Mouse (Mus musculus): ENCODE measurements around the gene Inhbe. TPM values are rescaled to one million over a fixed set of nuclear protein-coding genes. Genes with fewer than 3 reads are reported as not detected.

The Inhbe gene
- total RNA-seq (2021) = not detected
- long read RNA-seq = 0 reads

DNA sequence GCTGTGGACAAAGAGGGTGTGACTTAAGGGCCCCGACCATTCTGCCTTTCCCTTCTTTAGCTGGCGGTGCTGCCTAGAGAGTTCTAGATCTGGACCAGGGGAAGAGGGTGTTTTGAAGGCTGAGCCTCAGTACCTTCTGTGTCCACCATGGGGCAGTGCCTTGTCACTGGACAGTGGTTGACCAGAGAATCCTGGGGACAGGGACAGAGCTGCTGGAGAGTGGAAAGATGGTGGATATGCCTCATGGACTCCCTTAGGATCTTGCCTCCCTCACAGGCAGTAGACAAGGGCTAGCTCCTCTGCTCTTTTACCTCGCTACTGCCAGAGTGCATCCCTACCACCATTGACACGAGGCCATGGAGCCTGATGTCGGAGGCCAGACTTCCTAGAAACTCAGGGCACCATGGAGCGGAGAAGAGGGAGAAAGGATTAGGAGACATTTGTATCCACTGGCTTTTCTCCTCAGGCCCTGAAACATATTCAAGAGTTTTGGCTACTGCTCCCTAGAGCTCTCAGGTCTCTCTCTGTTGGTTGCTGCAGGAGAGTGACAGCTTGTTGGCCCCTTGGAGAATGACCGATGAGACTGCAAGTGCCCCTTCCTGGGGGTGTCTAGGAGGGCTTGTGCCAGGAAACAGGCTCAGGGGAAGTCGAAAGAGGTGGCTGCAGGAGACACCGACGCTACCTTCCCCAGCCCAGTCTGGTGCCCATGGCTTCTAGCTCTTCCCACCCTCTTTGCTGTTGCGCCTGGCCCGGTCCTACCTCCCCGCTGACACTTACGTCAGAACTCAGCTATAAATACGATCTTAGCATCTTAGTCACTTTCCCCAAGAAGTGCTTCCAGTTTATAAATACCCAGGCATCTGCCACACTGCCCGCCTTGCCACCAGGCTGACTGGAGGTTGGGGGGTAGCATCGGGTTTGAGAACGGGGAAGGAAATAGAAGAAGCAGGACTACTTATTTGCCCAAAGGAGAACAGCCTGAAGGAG lies at the start of gene Inhbe:
TSS of gene Inhbe (minus strand) at position 503 of the 987 bp plus-strand sequence.
- DNase-seq (ENCODE audit: low spot score in 2 of 2) = peak in 1 of 2 experiments; percentile 33

- no peak for DNase-seq (ENCODE audit: low spot score in 2 of 2)
Observed at GRCm38 (mm10) chr10:127391774-127392173, 37.6 kb upstream of the Inhbe start.

GRCm38 (mm10) chr10:127381743-127382134 lies 27.5 kb upstream of the Inhbe start:
- DNase-seq (ENCODE audit: low spot score in 2 of 2) = no peak

- DNase-seq (ENCODE audit: low spot score in 2 of 2) = peak; percentile 47 to 71
Observed at GRCm38 (mm10) chr10:127380767-127381742, 26.8 kb upstream of the Inhbe start.

DNA sequence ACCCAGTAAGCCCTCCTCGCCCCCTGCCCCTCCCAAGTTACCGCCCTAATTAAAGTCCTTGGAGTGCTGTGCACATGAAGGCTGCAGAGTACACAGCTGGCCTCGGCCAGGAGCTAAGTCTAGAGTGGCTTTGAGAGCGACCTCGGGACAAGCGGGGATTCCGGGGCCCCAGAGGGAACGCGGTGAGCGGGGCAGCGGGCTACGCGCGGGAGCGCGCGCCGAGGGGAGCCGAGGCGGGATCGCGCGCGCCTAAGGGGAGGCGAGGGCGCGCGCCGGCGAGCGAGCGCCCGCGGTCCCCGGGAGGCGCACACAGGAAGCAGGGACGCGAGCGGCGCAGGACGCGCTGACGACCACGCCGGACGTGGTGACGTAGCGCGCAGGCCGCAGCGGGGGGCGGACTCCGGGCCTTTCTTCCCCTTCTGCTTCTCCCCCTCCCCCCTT lies 26.1 kb upstream of the Inhbe start, which contains the start of gene R3hdm2:
TSS of gene R3hdm2 (plus strand) at position 77 of the 441 bp plus-strand sequence.
- peak; percentile 88 to 93 for DNase-seq (ENCODE audit: low spot score in 2 of 2)

DNA sequence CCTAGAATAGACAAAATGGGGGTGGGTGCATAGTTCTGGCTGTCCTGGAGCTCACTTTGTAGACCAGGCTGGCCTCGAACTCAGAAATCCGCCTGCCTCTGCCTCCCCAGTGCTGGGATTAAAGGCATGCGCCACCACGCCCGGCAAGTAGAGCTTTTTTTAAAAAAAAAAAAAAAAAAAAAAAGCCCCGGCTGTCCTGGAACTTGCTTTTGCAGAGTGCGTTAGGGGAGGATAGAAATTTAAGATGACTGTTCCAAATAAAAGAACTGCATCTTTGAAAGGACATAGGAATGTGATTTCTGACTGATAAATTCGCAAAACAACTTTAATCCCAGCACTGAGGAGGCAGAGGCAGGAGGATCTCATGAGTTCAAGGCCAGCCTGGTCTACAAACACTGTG lies 25.4 kb upstream of the Inhbe start:
- no peak for DNase-seq (ENCODE audit: low spot score in 2 of 2)

GRCm38 (mm10) chr10:127377700-127378099 lies 23.5 kb upstream of the Inhbe start:
- no peak for DNase-seq (ENCODE audit: low spot score in 2 of 2)

- no peak for DNase-seq (ENCODE audit: low spot score in 2 of 2)
Observed at GRCm38 (mm10) chr10:127371023-127371422, 16.8 kb upstream of the Inhbe start.

- no peak for DNase-seq (ENCODE audit: low spot score in 2 of 2)
Observed at GRCm38 (mm10) chr10:127369834-127370820, 15.9 kb upstream of the Inhbe start, which contains the start of gene Inhbc. Gene Inhbc (minus strand): TSS chr10:127370431.

DNA sequence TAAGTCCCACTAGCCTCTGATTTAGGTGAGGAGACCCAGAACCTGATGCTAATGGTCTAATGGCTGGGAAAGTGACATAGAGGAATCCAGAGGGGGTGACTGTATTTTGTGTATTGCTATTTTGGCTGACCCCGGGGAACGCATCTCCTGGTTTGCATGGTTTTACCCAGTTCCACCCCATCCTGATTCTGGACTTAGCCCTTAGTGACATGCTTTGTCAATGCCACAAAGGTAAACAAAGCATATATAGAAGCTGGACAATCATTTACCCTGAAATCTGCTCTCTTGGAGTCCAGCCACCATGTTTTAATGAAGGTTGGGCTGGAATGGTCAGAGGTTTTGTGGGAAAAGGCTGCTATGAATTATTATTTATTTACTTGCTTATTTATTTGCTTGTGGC lies 14.1 kb upstream of the Inhbe start:
- no peak for DNase-seq (ENCODE audit: low spot score in 2 of 2)

DNA sequence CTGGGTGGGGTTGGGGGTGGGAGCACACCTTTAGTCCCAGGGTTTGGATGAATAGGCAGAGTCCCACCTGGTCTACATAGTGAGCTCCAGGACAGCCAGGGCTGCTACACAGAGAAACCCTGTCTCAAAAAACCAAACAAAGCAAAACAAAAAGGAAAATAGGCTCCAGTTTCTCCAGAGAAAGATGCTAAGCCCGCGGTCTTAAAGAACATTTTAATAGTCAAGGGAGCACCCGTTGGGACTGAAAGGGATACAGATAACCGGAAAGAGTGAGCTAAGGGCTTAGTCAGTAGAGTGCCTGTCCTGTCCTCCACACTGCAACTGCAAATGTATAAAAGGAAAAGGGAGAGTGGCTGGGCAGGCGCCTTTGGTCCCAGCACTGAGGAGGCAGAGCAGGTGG lies 12.9 kb upstream of the Inhbe start:
- DNase-seq (ENCODE audit: low spot score in 2 of 2) = no peak

DNA sequence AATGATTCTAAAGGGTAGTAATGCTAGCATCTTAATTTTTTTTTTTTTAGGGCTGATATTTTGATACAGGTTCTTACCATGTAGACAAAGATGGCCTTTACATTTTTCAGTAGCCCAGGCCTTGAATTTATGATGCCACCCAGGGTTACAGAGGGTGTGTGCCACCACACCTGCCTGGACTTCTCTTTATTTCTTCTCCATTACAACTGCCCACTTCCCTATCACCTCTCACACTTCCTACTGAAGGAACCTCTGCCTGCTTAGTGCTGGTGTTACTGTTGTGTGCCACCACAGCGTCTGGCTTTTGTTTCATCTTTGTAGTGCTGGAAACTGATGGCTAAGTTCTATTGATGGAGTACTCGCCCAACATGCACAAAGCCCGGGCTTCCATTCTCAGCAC lies 6.5 kb upstream of the Inhbe start:
- no peak for DNase-seq (ENCODE audit: low spot score in 2 of 2)

- DNase-seq (ENCODE audit: low spot score in 2 of 2) = no peak
Observed at GRCm38 (mm10) chr10:127355336-127355735, 1.1 kb upstream of the Inhbe start.

DNA sequence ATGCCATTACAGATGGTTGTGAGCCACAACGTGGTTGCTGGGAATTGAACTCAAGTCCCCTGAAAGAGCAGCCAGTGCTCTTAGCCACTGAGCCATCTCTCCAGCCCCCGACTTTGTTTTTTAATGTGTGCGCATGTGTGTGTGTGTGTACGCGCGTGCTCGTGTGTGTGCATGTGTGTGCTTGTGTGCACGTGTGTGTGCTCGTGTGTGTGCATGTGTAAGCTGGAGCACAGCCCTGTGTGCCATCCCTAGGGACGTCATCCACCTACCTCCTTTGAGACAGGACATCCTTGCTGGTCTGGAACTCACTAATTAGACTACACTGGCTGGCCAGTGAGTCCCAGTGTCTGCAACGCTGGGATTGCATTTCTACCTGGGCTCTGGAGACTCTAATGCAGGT lies 1.4 kb downstream of the Inhbe start:
- DNase-seq (ENCODE audit: low spot score in 2 of 2) = no peak

GRCm38 (mm10) chr10:127352187-127352586 lies 2.0 kb downstream of the Inhbe start:
- DNase-seq (ENCODE audit: low spot score in 2 of 2) = peak in 1 of 2 experiments; percentile 10

- DNase-seq (ENCODE audit: low spot score in 2 of 2) = no peak
Observed at GRCm38 (mm10) chr10:127351719-127352118, 2.5 kb downstream of the Inhbe start.

DNA sequence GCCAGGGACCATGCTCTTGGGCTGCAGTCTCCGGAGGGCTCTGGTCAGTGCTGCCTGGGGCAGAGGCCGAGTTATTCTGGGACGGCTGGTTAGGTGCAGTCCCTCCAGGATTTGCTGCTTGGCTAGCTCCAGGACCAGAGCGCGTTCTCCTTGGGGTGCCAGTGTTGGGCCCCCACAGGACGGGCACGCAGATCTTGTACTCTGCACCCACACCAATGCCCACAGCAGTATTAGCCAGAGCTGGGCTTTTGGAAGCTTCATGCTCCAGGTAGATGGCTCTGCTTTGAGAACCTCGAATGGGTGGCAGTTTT lies 3.0 kb downstream of the Inhbe start:
- no peak for DNase-seq (ENCODE audit: low spot score in 2 of 2)

DNA sequence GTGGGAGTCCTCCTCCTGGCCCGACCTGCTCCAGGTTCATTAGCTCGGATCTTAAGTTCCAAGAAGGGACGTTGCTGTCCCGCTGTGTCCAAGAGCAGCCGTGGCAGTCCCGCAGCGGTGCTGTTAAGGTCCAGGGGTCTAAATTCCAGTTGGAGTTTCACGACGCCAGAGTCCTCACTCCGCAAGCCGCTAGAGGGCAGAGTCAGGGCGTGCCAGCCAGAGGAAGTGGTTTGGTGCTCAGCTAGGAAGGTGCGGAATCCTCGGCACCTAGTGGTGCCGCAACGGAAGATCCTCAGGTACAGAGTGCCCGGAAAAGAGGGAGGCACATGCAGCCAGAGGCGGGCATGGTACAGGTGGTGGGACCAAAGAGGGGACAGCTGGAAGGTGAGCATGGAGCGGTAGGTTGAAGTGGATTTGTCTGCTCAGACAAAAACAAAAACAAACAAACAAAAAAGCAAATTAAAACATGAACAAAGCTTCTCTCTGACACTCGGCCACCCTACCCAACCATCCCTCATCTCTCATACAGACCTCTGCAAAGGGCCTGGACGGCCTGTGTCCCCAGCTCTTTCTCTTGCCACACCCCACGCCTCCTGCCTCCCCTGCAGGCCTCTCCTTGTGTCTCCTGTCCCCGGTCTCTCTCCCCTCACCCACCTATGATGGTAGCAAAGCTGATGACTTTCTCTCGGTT lies 3.5 kb downstream of the Inhbe start:
- DNase-seq (ENCODE audit: low spot score in 2 of 2) = peak; percentile 70 to 78

DNA sequence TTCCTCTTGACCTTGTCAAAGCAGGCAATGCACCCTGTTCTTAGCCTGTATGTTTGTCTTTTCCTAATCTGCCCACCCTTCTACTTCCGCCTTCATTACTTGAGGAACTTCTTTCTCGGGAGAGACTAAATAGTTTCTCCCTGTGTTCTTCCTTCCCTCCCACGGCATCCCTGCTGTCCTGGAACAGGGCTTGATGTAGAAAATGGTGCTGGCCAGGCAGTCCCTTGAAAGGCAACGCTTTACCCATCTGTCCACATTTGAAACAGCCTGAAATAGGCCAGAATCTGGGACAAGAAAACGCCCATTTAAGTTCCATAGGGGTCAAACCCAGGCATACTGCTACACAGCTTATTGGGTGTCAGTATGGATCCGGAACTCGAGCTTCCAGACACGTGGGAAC lies 4.4 kb downstream of the Inhbe start:
- DNase-seq (ENCODE audit: low spot score in 2 of 2) = no peak

- DNase-seq (ENCODE audit: low spot score in 2 of 2) = no peak
Observed at GRCm38 (mm10) chr10:127348957-127349356, 5.3 kb downstream of the Inhbe start.
